Mouse (Mus musculus) G1E (cell line): ENCODE measurements around the gene Mmaa.

Source experiments
- CTCF ChIP-seq: IDR thresholded peaks from 2 replicates; pipeline ENCODE4 v1.5.1; 2012; ENCODE audit warnings: low read depth, low read length, inconsistent platforms, mixed read lengths
- GATA1 ChIP-seq: IDR thresholded peaks from 2 replicates; pipeline ENCODE4 v1.6.1; 2012; ENCODE audit warnings: borderline replicate concordance, low read length, inconsistent platforms, mixed read lengths

- TF ChIP-seq CTCF (no peak), GATA1 (no peak)
These were observed 25.8 kb downstream of the Mmaa start for GRCm38 (mm10) chr8:79268921-79269320.
